Comparison of ENCODE assay signal across 13 mouse cellular contexts in the genomic region with DNA sequence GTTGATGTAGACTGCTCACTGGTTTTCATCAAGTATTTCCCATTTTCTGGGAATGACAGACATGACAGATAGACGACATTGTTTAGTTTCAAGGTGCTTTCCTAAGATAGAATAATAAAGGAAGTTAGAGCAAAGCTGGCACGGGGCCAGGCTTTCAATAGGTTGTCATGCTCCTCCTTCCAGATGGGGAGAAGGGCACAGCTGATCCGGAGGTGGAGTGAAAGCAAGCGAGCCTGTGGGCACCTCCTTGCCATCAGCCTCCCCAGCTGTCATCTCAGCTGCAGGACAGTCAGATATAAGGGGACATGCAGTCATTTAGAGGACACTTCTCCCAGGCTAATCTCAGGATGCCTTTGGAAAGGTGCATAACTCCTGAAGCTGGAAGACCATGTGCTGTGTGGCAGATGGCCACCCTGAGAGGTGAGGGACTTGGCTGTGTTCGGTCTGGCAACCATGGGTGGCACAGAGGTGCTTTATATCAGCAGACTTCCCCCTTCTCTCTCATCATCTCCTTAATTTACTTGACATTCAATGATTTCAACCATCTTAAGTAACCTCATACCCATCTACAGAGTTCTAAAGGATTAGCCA.
DNase-seq lines count a peak whose midpoint lies in the region; ATAC-seq and TF ChIP-seq lines count a peak whose summit lies in the region.
"Had no signal": no experiment of that assay in that cellular context is flagged by ENCODE, and none has a peak within 500 bp of the region (broad histone marks: within the 10 kb centered on the region; RNA-seq: fewer than 3 reads in every experiment).

No protein-coding gene starts in this region.

- TF ChIP-seq CTCF in lung, embryonic 14.5 days (IDR thresholded peaks at IDR 0.05; ENCODE audit: low read depth) = no peak
- TF ChIP-seq CTCF in lung, postnatal 0 days (IDR thresholded peaks at IDR 0.05) = no peak
- no peak for TF ChIP-seq CTCF in left cerebral cortex, adult 2 months (IDR thresholded peaks at IDR 0.05)

- peak; percentile 31; the same call in 1 of the 2 replicates for ATAC-seq in forebrain, embryonic 16.5 days
- no peak for ATAC-seq in forebrain, embryonic 11.5 days (replicated peaks; ENCODE audit: low FRiP score)
- no peak for ATAC-seq in lung, embryonic 14.5 days (ENCODE audit: insufficient read depth)
- no peak for ATAC-seq in lung, postnatal 0 days

- 59% methylated on average over 5 of the region's 5 CpGs for WGBS in forebrain, embryonic 16.5 days
- 75% methylated on average over 5 of the region's 5 CpGs for WGBS in forebrain, embryonic 11.5 days
- WGBS in lung, embryonic 14.5 days = 65% methylated on average over 5 of the region's 5 CpGs
- 31% methylated on average over 5 of the region's 5 CpGs for WGBS in lung, postnatal 0 days

- H3K4me1 ChIP-seq in forebrain, embryonic 16.5 days (replicated peaks; ENCODE audit: control insufficient read depth, insufficient read depth, low read length) = no peaks in the 10 kb centered on the region
- H3K4me1 ChIP-seq in forebrain, embryonic 11.5 days (replicated peaks; ENCODE audit: control insufficient read depth, insufficient read depth, low read length) = no peaks in the 10 kb centered on the region
- no peaks in the 10 kb centered on the region for H3K4me1 ChIP-seq in lung, embryonic 14.5 days (ENCODE audit: insufficient read depth)
- H3K4me1 ChIP-seq in lung, postnatal 0 days (ENCODE audit: insufficient read depth, low read depth, low read length) = no peaks in the 10 kb centered on the region
- H3K4me1 ChIP-seq: limb, embryonic 12.5 days; megakaryocyte, embryonic 14.5 days had no signal

- no peak overlapping the region for H3K4me2 ChIP-seq in forebrain, embryonic 16.5 days (ENCODE audit: low read length)
- no peak overlapping the region for H3K4me2 ChIP-seq in forebrain, embryonic 11.5 days (ENCODE audit: low read depth, low read length, severe bottlenecking)
- H3K4me2 ChIP-seq in lung, embryonic 14.5 days = no peak overlapping the region
- no peak overlapping the region for H3K4me2 ChIP-seq in lung, postnatal 0 days (replicated peaks; ENCODE audit: low read depth, low read length)
- H3K4me2 ChIP-seq: limb, embryonic 12.5 days had no signal

- no peak overlapping the region for H3K4me3 ChIP-seq in forebrain, embryonic 16.5 days (replicated peaks; ENCODE audit: low read length)
- H3K4me3 ChIP-seq in forebrain, embryonic 11.5 days (ENCODE audit: low read depth, low read length) = no peak overlapping the region
- no peak overlapping the region for H3K4me3 ChIP-seq in lung, embryonic 14.5 days (ENCODE audit: low read depth, low read length)
- no peak overlapping the region for H3K4me3 ChIP-seq in lung, postnatal 0 days (ENCODE audit: low read depth, low read length)
- no peak overlapping the region for H3K4me3 ChIP-seq in left cerebral cortex, adult 2 months
- H3K4me3 ChIP-seq: limb, embryonic 12.5 days; megakaryocyte, embryonic 14.5 days had no signal

- no peaks in the 10 kb centered on the region for H3K36me3 ChIP-seq in forebrain, embryonic 16.5 days (ENCODE audit: control insufficient read depth, insufficient read depth)
- H3K36me3 ChIP-seq in forebrain, embryonic 11.5 days (ENCODE audit: control insufficient read depth, insufficient read depth, low read length) = no peaks in the 10 kb centered on the region
- H3K36me3 ChIP-seq in lung, embryonic 14.5 days (ENCODE audit: insufficient read depth) = no peaks in the 10 kb centered on the region
- H3K36me3 ChIP-seq in lung, postnatal 0 days (ENCODE audit: insufficient read depth, low read length) = no peaks in the 10 kb centered on the region
- H3K36me3 ChIP-seq: limb, embryonic 12.5 days had no signal

- no peak for DNase-seq in forebrain, embryonic 11.5 days (ENCODE audit: low spot score)
- DNase-seq in lung, embryonic 14.5 days = peak; percentile 45
- no peak for DNase-seq in lung, postnatal 0 days (ENCODE audit: low spot score)
- peak; percentile 24 to 53 for DNase-seq in left cerebral cortex, adult 2 months (ENCODE audit: extremely low spot score in 1 of 2, low spot score in 2 of 2)
- peak; percentile 6 for DNase-seq in right cerebral cortex, postnatal 4 days
- no peak for DNase-seq in thymus, postnatal 36 days
- no peak for DNase-seq in urinary bladder, postnatal 10 days (ENCODE audit: low spot score)
- DNase-seq: gastrocnemius, postnatal 25 days; kidney, postnatal 10 days; lung, adult 18-20 months had no signal

- no peaks in the 10 kb centered on the region for H3K9me3 ChIP-seq in forebrain, embryonic 16.5 days (ENCODE audit: control insufficient read depth, low read length)
- H3K9me3 ChIP-seq in forebrain, embryonic 11.5 days (ENCODE audit: control insufficient read depth, low read length) = no peaks in the 10 kb centered on the region
- no peaks in the 10 kb centered on the region for H3K9me3 ChIP-seq in lung, embryonic 14.5 days (ENCODE audit: low read depth, low read length)
- no peaks in the 10 kb centered on the region for H3K9me3 ChIP-seq in lung, postnatal 0 days (ENCODE audit: low read length)
- H3K9me3 ChIP-seq: limb, embryonic 12.5 days had no signal

- no peaks in the 10 kb centered on the region for H3K27me3 ChIP-seq in forebrain, embryonic 16.5 days (replicated peaks; ENCODE audit: control insufficient read depth, insufficient read depth, low read length)
- no peaks in the 10 kb centered on the region for H3K27me3 ChIP-seq in forebrain, embryonic 11.5 days (ENCODE audit: control insufficient read depth, insufficient read depth, low read length)
- no peaks in the 10 kb centered on the region for H3K27me3 ChIP-seq in lung, embryonic 14.5 days (ENCODE audit: insufficient read depth, low read length)
- H3K27me3 ChIP-seq in lung, postnatal 0 days (replicated peaks; ENCODE audit: insufficient read depth, low read length) = no peaks in the 10 kb centered on the region
- H3K27me3 ChIP-seq: limb, embryonic 12.5 days; megakaryocyte, embryonic 14.5 days had no signal

- H3K9ac ChIP-seq in forebrain, embryonic 16.5 days (replicated peaks; ENCODE audit: low read depth, low read length) = no peak overlapping the region
- no peak overlapping the region for H3K9ac ChIP-seq in forebrain, embryonic 11.5 days (ENCODE audit: low read length)
- no peak overlapping the region for H3K9ac ChIP-seq in lung, embryonic 14.5 days
- no peak overlapping the region for H3K9ac ChIP-seq in lung, postnatal 0 days (replicated peaks; ENCODE audit: low read depth)
- H3K9ac ChIP-seq: limb, embryonic 12.5 days had no signal

- intact Hi-C loops in left cerebral cortex, adult 2 months (cut with DNase I) = loop anchor here (5.0 to 10.0 kb wide), 5 partner anchors 181 to 953 kb away; no protein-coding TSS in a partner anchor

- no peak for TF ChIP-seq EP300 in lung, postnatal 0 days (IDR thresholded peaks at IDR 0.05)

- H3K27ac ChIP-seq in forebrain, embryonic 16.5 days (ENCODE audit: low read length) = no peak overlapping the region
- H3K27ac ChIP-seq in forebrain, embryonic 11.5 days (ENCODE audit: low read depth, low read length) = no peak overlapping the region
- H3K27ac ChIP-seq in lung, embryonic 14.5 days (ENCODE audit: low read depth) = no peak overlapping the region
- no peak overlapping the region for H3K27ac ChIP-seq in lung, postnatal 0 days (ENCODE audit: low read length)
- no peak overlapping the region for H3K27ac ChIP-seq in left cerebral cortex, adult 2 months
- H3K27ac ChIP-seq: limb, embryonic 12.5 days had no signal

Comparison
In these comparisons a context has a peak if more than half of its experiments do, and no peak if none do; other contexts are left out.
1. DNase-seq: peak in lung, embryonic 14.5 days (single experiment), left cerebral cortex, adult 2 months (2 of 2) and right cerebral cortex, postnatal 4 days (single experiment); none in forebrain, embryonic 11.5 days (single experiment), lung, postnatal 0 days (single experiment), thymus, postnatal 36 days (0 of 2) and urinary bladder, postnatal 10 days (single experiment).